ENCODE assay signal across 26 mouse cellular contexts in genomic region chr1:86742896-86743295, GRCm38 (mm10).
"Had no signal": no experiment of that assay in that cellular context is flagged by ENCODE, and none has a peak within 500 bp of the region (broad histone marks: within the 10 kb centered on the region; RNA-seq: fewer than 3 reads in every experiment).

No protein-coding gene starts in this region.

- H3K27me3 ChIP-seq: kidney, embryonic 15.5 days; limb, embryonic 12.5 days; liver, embryonic 12.5 days; liver, embryonic 15.5 days; megakaryocyte, embryonic 14.5 days; midbrain, embryonic 13.5 days; neural tube, embryonic 13.5 days had no signal

- H3K4me2 ChIP-seq: kidney, embryonic 15.5 days; limb, embryonic 12.5 days; liver, embryonic 12.5 days; liver, embryonic 15.5 days; midbrain, embryonic 13.5 days; neural tube, embryonic 13.5 days had no signal

- H3K4me3 ChIP-seq: kidney, embryonic 15.5 days; left cerebral cortex, adult 2 months; limb, embryonic 12.5 days; liver, embryonic 12.5 days; liver, embryonic 15.5 days; megakaryocyte, embryonic 14.5 days; midbrain, embryonic 10.5 days; midbrain, embryonic 13.5 days; myocyte; neural tube, embryonic 13.5 days had no signal

- H3K4me1 ChIP-seq: kidney, embryonic 15.5 days; limb, embryonic 12.5 days; liver, embryonic 12.5 days; liver, embryonic 15.5 days; midbrain, embryonic 13.5 days; neural tube, embryonic 13.5 days had no signal

- H3K27ac ChIP-seq: kidney, embryonic 15.5 days; left cerebral cortex, adult 2 months; limb, embryonic 12.5 days; liver, embryonic 12.5 days; liver, embryonic 15.5 days; midbrain, embryonic 10.5 days; midbrain, embryonic 13.5 days; neural tube, embryonic 13.5 days; stomach, postnatal 0 days had no signal

- H3K9ac ChIP-seq: kidney, embryonic 15.5 days; limb, embryonic 12.5 days; liver, embryonic 12.5 days; liver, embryonic 15.5 days; midbrain, embryonic 13.5 days; neural tube, embryonic 13.5 days had no signal

- DNase-seq: kidney, adult 11 months; kidney, adult 8-10 months; kidney, postnatal 10 days; kidney, postnatal 36 days; layer of hippocampus, postnatal 36 days; liver; lung, adult 18-20 months; lung, postnatal 36 days; right cerebral cortex, adult 18-20 months; right cerebral cortex, postnatal 14 days; right cerebral cortex, postnatal 4 days; thymus, adult 2 months; thymus, postnatal 14 days; thymus, postnatal 4 days had no signal

- H3K9me3 ChIP-seq: kidney, embryonic 15.5 days; limb, embryonic 12.5 days; liver, embryonic 12.5 days; liver, embryonic 15.5 days; megakaryocyte, embryonic 14.5 days; midbrain, embryonic 10.5 days; midbrain, embryonic 13.5 days; neural tube, embryonic 13.5 days had no signal

- ATAC-seq: liver, embryonic 12.5 days; midbrain, embryonic 13.5 days; midbrain, embryonic 16.5 days had no signal

- H3K36me3 ChIP-seq: liver, embryonic 15.5 days had no signal
